Comparison of ENCODE assay signal across 43 mouse cellular contexts in the genomic region with DNA sequence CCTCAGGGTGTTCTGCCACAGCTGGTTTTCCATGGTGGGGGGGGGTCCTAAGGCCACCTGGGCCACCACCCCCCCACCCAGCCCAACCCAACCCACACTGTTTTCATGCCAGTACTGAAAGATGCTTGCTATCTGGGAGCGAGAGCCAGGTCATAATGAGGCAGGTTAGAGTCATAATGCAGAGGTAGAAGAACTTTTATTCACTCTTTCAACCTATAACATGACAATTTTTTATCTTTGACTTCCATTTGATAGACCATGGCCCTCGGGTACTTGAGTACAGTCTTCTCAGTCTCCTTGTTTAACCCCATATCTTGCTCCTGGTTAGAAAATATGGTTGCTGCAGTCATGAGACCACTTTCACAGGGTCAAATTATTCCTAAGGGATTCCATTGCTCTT. TPM values are rescaled to one million over a fixed set of nuclear protein-coding genes. Genes with fewer than 3 reads are reported as not detected.
"Had no signal": no experiment of that assay in that cellular context is flagged by ENCODE, and none has a peak within 500 bp of the region (broad histone marks: within the 10 kb centered on the region; RNA-seq: fewer than 3 reads in every experiment).

A gene (minus strand): TSS at position 101 of the 400 bp plus-strand sequence.

- H3K27me3 ChIP-seq: heart, embryonic 13.5 days; heart, embryonic 15.5 days; hindbrain, embryonic 12.5 days; hindbrain, embryonic 15.5 days; intestine, embryonic 15.5 days; kidney, embryonic 15.5 days had no signal

- H3K36me3 ChIP-seq: heart, embryonic 10.5 days; heart, embryonic 12.5 days; heart, embryonic 13.5 days; heart, embryonic 15.5 days; hindbrain, embryonic 10.5 days; hindbrain, embryonic 12.5 days; hindbrain, embryonic 13.5 days; hindbrain, embryonic 15.5 days; intestine, embryonic 15.5 days; kidney, embryonic 15.5 days had no signal

- H3K9me3 ChIP-seq: heart, embryonic 12.5 days; heart, embryonic 15.5 days; hindbrain, embryonic 13.5 days; hindbrain, embryonic 15.5 days; intestine, embryonic 15.5 days had no signal

- H3K4me1 ChIP-seq: heart, embryonic 10.5 days; heart, embryonic 12.5 days; heart, embryonic 13.5 days; heart, embryonic 15.5 days; hindbrain, embryonic 10.5 days; hindbrain, embryonic 12.5 days; hindbrain, embryonic 13.5 days; hindbrain, embryonic 15.5 days; intestine, embryonic 15.5 days had no signal

- H3K27ac ChIP-seq: heart, embryonic 10.5 days; heart, embryonic 13.5 days; heart, embryonic 15.5 days; hindbrain, embryonic 10.5 days; hindbrain, embryonic 12.5 days; hindbrain, embryonic 13.5 days; hindbrain, embryonic 14.5 days; hindbrain, embryonic 15.5 days; hindbrain, postnatal 0 days; intestine, embryonic 15.5 days; kidney, embryonic 15.5 days; kidney, postnatal 0 days; layer of hippocampus, adult 2 months had no signal

- ATAC-seq: hindbrain, embryonic 16.5 days; hindbrain, postnatal 0 days; inflammation-experienced regulatory T-cells, adult 6 months; intestine, embryonic 15.5 days; intestine, embryonic 16.5 days; intestine, postnatal 0 days had no signal

- DNase-seq: heart, postnatal 10 days; heart, postnatal 14 days; heart, postnatal 36 days; heart, postnatal 4 days; kidney, adult 11 months; kidney, adult 18-20 months; kidney, adult 2 months; kidney, adult 8-10 months; kidney, adult 9 months; kidney, postnatal 10 days; kidney, postnatal 14 days; kidney, postnatal 25 days; kidney, postnatal 36 days; kidney, postnatal 4 days; layer of hippocampus, adult 9-11 months; layer of hippocampus, postnatal 36 days had no signal

- H3K4me3 ChIP-seq: heart, embryonic 10.5 days; heart, embryonic 12.5 days; heart, embryonic 13.5 days; heart, embryonic 15.5 days; hindbrain, embryonic 10.5 days; hindbrain, embryonic 12.5 days; hindbrain, embryonic 13.5 days; hindbrain, embryonic 15.5 days; intestine, embryonic 15.5 days; kidney, embryonic 15.5 days; layer of hippocampus, adult 2 months had no signal

RNA-seq across cellular contexts. Expression of the gene that starts here (rescaled TPM):
- polyA plus RNA-seq: heart, embryonic 11.5 days; heart, embryonic 12.5 days; heart, embryonic 13.5 days; heart, embryonic 14.5 days; heart, embryonic 15.5 days; heart, embryonic 16.5 days; heart, postnatal 0 days; hindbrain, embryonic 10.5 days; hindbrain, embryonic 11.5 days; hindbrain, embryonic 12.5 days; hindbrain, embryonic 14.5 days; hindbrain, embryonic 15.5 days; hindbrain, embryonic 16.5 days; hindbrain, postnatal 0 days; inflammation-experienced regulatory T-cells, adult 6 months; intestine, embryonic 14.5 days; intestine, embryonic 15.5 days; intestine, embryonic 16.5 days; kidney, embryonic 14.5 days; kidney, embryonic 15.5 days; kidney, embryonic 16.5 days; kidney, postnatal 0 days; large intestine, adult 2 months had no signal
